Mouse (Mus musculus): Measurements from ENCODE around the gene Olfr1065.
"Not testable (repeated sequence)": the region's sequence is repeated elsewhere in the genome, so short reads cannot be mapped to it uniquely, and the experiment has no call there.

Gene Olfr1065

GRCm38 (mm10) chr2:86450491-86450890 is at the start of gene Olfr1065:
Olfr1065 (minus strand) TSS chr2:86450591.
- not testable (repeated sequence) for DNase-seq

- DNase-seq = no peak
These were observed 36.9 kb upstream of the Olfr1065 start, which contains the start of gene Olfr228 for GRCm38 (mm10) chr2:86487286-86487685. Olfr228 (minus strand) TSS chr2:86487386.

GRCm38 (mm10) chr2:86464442-86465109 is 14.2 kb upstream of the Olfr1065 start:
- DNase-seq = peak; percentile 60

GRCm38 (mm10) chr2:86460434-86460833 is 10.0 kb upstream of the Olfr1065 start:
- no peak for DNase-seq

- no peak for DNase-seq
These were observed 5.8 kb upstream of the Olfr1065 start, which contains the start of gene Olfr1066 for GRCm38 (mm10) chr2:86456169-86456568. Olfr1066 (minus strand) TSS chr2:86456269.

GRCm38 (mm10) chr2:86442101-86442500 is 8.3 kb downstream of the Olfr1065 start:
- DNase-seq = not testable (repeated sequence)

GRCm38 (mm10) chr2:86428511-86428910 is 21.9 kb downstream of the Olfr1065 start:
- not testable (repeated sequence) for DNase-seq

- DNase-seq = not testable (repeated sequence)
These were observed 23.7 kb downstream of the Olfr1065 start, which contains the start of gene Olfr1062 for GRCm38 (mm10) chr2:86426649-86427048. Olfr1062 (minus strand) TSS chr2:86426749.

GRCm38 (mm10) chr2:86413950-86414349 is 36.4 kb downstream of the Olfr1065 start, which contains the start of gene Olfr1061:
Olfr1061 (minus strand) TSS chr2:86414050.
- DNase-seq = no peak

- no peak for DNase-seq
These were observed 55.3 kb downstream of the Olfr1065 start for GRCm38 (mm10) chr2:86395114-86395513.
